Mouse (Mus musculus) heart, embryonic 14.5 days (tissue): ENCODE measurements around the gene Fgf8. TPM values are rescaled to one million over a fixed set of nuclear protein-coding genes. Genes with fewer than 3 reads are reported as not detected.

Experiments
- ATAC-seq: fragments of 200-750 bp; cut with Nextera tagmentation; 2 replicates; pipeline ENCODE4 v1.8.0; 2017; ENCODE audit warnings: low read depth, moderate TSS enrichment; ENCODE audit not compliant: insufficient number of reproducible peaks, insufficient read depth, low FRiP score
- H3K27ac ChIP-seq, 2 experiments: fragments of 200-500 bp in 1 of 2; fragments of 300-500 bp in 1 of 2; sonication (generic) in 1 of 2; replicated peaks in 1 of 2; 2 replicates each; pipeline ENCODE4 v1.5.1; 2012 to 2014; ENCODE audit warnings: low read depth in 2 of 2, low read length in 2 of 2, control low read depth in 1 of 2, mild to moderate bottlenecking in 1 of 2, mixed read lengths in 1 of 2; ENCODE audit not compliant: control insufficient read depth in 1 of 2, insufficient read depth in 1 of 2
- H3K27me3 ChIP-seq: fragments of 300-500 bp; sonication (generic); 2 replicates; pipeline ENCODE4 v1.6.1; 2014; ENCODE audit warnings: mild to moderate bottlenecking, low read length, control low read depth; ENCODE audit not compliant: control insufficient read depth, insufficient read depth
- H3K36me3 ChIP-seq: fragments of 300-500 bp; sonication (generic); 2 replicates; pipeline ENCODE4 v1.6.1; 2014; ENCODE audit warnings: mild to moderate bottlenecking, control low read depth, low read length, mixed read lengths; ENCODE audit not compliant: control insufficient read depth, insufficient read depth
- H3K4me1 ChIP-seq, 2 experiments: fragments of 200-500 bp in 1 of 2; fragments of 300-500 bp in 1 of 2; sonication (generic) in 1 of 2; 2 replicates each; pipeline ENCODE4 v1.6.1; 2012 to 2014; ENCODE audit warnings: low read length in 2 of 2, control low read depth in 1 of 2, mixed read lengths in 1 of 2; ENCODE audit not compliant: control insufficient read depth in 2 of 2, insufficient read depth in 2 of 2
- H3K4me2 ChIP-seq: fragments of 300-500 bp; sonication (generic); 2 replicates; pipeline ENCODE4 v1.6.1; 2014; ENCODE audit warnings: mild to moderate bottlenecking, low read length
- H3K4me3 ChIP-seq, 2 experiments: fragments of 200-500 bp in 1 of 2; fragments of 300-500 bp in 1 of 2; sonication (generic) in 1 of 2; 2 replicates each; pipeline ENCODE4 v1.5.1; 2012 to 2014; ENCODE audit warnings: low read length in 2 of 2, mild to moderate bottlenecking in 2 of 2, control low read depth in 1 of 2, low read depth in 1 of 2, moderate library complexity in 1 of 2; ENCODE audit not compliant: control insufficient read depth in 1 of 2, insufficient read depth in 1 of 2
- H3K9ac ChIP-seq: fragments of 300-500 bp; sonication (generic); 2 replicates; pipeline ENCODE4 v1.6.1; 2014; ENCODE audit warnings: mild to moderate bottlenecking, low read length
- H3K9me3 ChIP-seq: fragments of 300-500 bp; sonication (generic); 2 replicates; pipeline ENCODE4 v1.6.1; 2016; ENCODE audit warnings: low read length, control low read depth; ENCODE audit not compliant: control insufficient read depth
- WGBS: fragments of 180-500 bp; shearing (Covaris S2); extraction: QIAGEN DNeasy Blood & Tissue Kit; methylation state at CpG from one replicate; pipeline ENCODE4 v1.1.7; 2014; 5-methylcytosine and 5-hydroxymethylcytosine counted together
- polyA plus RNA-seq: library from polyadenylated mRNA; unstranded; fragments of >200 nt; fragmentation: Nextera tagmentation; extraction: Ambion mirVana; gene quantifications from 2 replicates; pipeline ENCODE4 v1.2.1, GENCODE M21; 2014

Fgf8 gene
- polyA plus RNA-seq = 0.46 TPM in 1 of 2 replicates, not detected in the other

DNA sequence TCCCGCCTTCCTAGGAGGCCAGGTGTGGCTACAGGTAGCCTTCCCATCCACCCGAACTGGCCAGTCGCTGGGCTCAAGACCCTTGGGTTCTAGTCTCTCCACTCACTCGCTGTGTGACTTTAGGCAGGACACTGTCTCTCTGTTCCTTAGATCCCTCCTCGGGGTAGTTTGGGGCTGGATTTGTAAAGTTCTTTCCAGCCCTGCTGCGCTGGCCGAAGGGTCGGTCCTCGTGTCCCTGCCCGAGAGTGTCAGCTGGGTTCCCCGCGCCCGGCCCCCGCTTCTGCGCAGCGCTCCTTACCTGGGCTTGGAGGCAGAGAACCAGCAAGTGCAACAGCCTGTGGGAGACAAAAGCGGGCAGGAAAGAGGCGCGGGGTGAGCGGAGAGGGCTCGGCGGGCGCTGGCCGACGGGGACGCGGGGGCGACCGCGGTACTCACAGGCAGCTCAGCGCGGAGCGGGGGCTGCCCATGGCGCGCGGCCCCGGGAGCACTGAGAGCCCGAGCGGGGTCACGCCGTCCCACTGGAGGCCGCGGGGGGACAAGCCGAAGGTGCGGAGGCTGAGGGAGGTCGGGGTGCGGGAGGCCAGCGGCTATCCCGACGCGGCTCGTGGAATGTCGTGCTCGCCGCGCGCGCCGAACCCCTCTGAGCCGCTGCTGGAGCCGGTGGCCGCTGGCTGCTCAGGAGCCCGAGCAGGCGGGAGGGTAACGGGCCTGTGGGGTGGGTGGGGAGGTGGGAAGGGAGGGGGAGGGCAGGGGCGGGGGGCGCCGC, at the start of gene Fgf8:
Gene Fgf8, minus strand, starts transcription at position 698 of the 766 bp plus-strand sequence.
- H3K36me3 ChIP-seq = no peaks in the 10 kb centered on the region
- no peaks in the 10 kb centered on the region for H3K9me3 ChIP-seq
- peak within 1 kb of the TSS; percentile 55; the same call in 1 of the 2 replicates for H3K9ac ChIP-seq
- no peak within 1 kb of the TSS for H3K27ac ChIP-seq
- no peak for ATAC-seq
- peak within 1 kb of the TSS; percentile 81 for H3K4me2 ChIP-seq
- peaks cover 80% of the 10 kb centered on the region for H3K27me3 ChIP-seq
- WGBS = 1% methylated on average over 41 of the region's 68 CpGs
- H3K4me1 ChIP-seq = peaks cover 21 to 26% of the 10 kb centered on the region in 2 experiments
- H3K4me3 ChIP-seq = peak within 1 kb of the TSS; percentile 43 to 46

DNA sequence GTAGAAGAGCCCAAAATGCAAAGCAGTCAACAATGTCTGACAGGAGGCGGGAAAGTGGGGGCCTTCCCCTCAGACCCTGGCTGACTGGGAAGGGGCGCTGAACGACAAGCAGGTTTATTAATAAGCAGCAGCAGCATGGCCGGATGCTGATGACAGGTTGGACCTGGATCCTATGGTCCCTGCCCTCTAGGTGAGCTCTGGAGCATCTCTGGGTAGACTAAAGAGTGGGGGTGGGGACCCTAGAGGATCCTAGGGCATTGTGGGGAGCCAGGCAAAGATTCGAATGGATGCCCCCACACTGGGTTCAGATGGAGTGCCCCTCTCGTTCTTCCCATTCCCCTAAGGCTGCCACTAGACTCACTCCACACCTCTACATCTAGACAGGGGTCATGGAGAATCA, 49.7 kb upstream of the Fgf8 start:
- 77% methylated on average over 6 of the region's 6 CpGs for WGBS
- Histone ChIP-seq H3K36me3 (no peaks in the 10 kb centered on the region), H3K9ac (no peak overlapping the region), H3K27ac (no peak overlapping the region), H3K4me3 (no peak overlapping the region), H3K4me2 (no peak overlapping the region), H3K9me3 (no peaks in the 10 kb centered on the region), H3K4me1 (peaks cover 0 to 2% of the 10 kb centered on the region in 2 experiments; a peak in 1 of 4 replicates), H3K27me3 (no peaks in the 10 kb centered on the region)
- no peak for ATAC-seq

DNA sequence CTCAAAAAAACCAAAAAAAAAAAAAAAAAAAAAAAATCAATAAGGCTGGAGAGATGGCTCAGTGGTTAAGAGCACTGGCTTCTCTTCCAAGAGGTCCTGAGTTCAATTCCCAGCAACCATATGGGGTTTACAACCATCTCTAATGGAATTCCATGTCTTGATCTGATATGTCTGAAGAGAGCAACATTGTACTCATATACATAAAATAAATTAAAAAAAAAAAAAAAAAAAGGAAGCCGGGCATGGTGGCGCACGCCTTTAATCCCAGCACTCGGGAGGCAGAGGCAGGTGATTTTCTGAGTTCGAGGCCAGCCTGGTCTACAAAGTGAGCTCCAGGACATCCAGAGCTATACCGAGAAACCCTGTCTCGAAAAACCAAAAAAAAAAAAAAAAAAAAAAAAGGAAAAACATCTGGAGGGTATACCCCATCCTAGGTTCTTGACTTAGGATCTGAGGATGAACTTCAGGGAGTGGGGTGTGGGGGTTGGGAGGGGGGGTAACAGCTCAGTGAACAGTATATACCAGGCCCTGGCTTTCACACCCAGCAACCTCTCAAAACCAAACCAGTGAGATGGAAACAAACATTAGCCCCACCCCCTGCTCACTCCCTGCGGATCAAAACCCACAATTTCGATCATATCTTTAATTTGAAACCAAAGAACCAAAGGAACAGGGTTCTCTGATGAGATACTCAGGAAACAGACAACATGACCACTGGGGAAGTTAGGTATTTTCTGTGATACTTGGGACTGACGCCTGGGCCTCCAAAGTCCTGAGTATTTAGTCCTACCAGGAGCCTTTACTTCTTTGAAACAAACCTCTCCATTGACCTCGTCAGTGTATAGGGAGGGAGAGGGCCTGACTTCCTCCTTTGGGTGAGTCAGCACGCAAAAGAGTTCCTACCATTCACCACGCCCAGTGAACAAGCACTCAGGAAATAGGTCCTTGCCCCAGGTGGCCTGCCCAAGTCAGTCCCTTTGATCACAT, 47.5 kb upstream of the Fgf8 start:
- Histone ChIP-seq H3K27me3 (no peaks in the 10 kb centered on the region), H3K9ac (no peak overlapping the region), H3K27ac (no peak overlapping the region), H3K4me2 (no peak overlapping the region), H3K9me3 (no peaks in the 10 kb centered on the region), H3K4me3 (no peak overlapping the region), H3K4me1 (peaks cover 0 to 2% of the 10 kb centered on the region in 2 experiments; a peak in 1 of 4 replicates), H3K36me3 (no peaks in the 10 kb centered on the region)
- WGBS = 78% methylated on average over 13 of the region's 13 CpGs
- no peak for ATAC-seq

DNA sequence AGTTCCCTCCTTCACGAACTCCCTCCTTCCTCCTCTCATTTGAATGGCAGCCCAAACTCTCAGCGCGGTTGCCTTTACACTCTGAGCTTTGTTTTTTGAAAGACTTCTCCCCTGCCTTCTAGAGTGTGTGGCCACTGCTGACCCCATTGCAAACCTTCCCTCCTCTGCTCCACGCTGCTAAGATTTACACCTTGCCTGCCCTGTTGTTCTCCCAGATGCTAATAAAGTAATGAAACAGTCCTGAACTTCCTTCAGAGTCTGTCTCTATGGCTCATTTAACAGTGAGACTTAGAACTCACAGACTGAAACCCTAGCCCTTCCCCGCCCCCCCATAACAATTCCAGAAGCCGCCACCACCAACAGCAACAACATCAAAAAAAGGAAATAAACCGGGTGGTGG, 46.6 kb upstream of the Fgf8 start:
- no peak overlapping the region for H3K9ac ChIP-seq
- no peak for ATAC-seq
- peaks cover 0 to 2% of the 10 kb centered on the region in 2 experiments; a peak in 1 of 4 replicates for H3K4me1 ChIP-seq
- no peaks in the 10 kb centered on the region for H3K9me3 ChIP-seq
- H3K27ac ChIP-seq = no peak overlapping the region
- no peaks in the 10 kb centered on the region for H3K36me3 ChIP-seq
- H3K27me3 ChIP-seq = no peaks in the 10 kb centered on the region
- H3K4me3 ChIP-seq = no peak overlapping the region
- H3K4me2 ChIP-seq = no peak overlapping the region
- WGBS = 80% methylated on average over 7 of the region's 7 CpGs

DNA sequence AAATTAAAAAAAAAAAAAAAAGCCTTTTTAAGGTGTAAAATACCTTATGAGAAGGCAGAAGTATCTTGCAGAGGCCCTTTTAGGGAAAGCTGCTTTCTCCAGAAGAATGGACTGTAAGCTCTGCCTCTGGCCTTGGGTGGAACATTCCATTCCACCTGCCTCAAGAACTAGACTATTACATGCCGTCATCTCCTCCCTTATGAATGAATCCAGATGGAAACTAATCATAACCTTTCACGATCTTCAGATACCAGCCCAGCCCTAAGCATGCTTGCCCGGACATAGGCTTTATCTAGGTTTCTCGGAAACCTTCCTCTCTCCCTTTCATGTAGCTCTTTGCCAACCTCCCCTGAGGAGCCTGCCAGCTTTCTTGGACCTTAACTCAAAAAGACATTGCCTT, 45.6 kb upstream of the Fgf8 start:
- H3K9me3 ChIP-seq = no peaks in the 10 kb centered on the region
- H3K4me3 ChIP-seq = no peak overlapping the region
- no peaks in the 10 kb centered on the region for H3K36me3 ChIP-seq
- H3K9ac ChIP-seq = no peak overlapping the region
- H3K27ac ChIP-seq = no peak overlapping the region
- no peak for ATAC-seq
- no peaks in the 10 kb centered on the region for H3K27me3 ChIP-seq
- H3K4me1 ChIP-seq = peaks cover 0 to 2% of the 10 kb centered on the region in 2 experiments; a peak in 1 of 4 replicates
- WGBS = 40% methylated on average over 4 of the region's 4 CpGs
- H3K4me2 ChIP-seq = no peak overlapping the region

DNA sequence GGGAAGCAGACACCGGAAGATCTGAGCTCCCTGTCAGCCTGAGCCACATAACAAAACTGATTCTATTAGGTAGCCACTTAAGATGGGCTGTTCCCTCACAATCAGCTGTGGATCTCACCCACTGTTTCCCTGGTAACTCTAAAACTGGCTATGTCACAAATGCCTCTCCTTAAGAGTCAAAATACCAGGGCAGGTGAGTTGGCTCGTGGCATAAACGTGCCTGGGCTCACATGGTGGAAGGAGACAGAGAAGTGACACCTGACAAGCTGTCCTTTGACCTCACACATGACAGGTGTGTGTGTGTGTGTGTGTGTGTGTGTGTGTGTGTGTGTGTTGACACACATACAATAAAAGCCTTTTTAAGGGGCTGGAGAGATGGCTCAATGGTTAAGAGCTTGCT, 44.7 kb upstream of the Fgf8 start:
- 69% methylated on average over 3 of the region's 3 CpGs for WGBS
- Histone ChIP-seq H3K27ac (no peak overlapping the region), H3K4me2 (no peak overlapping the region), H3K4me1 (no peaks in the 10 kb centered on the region; a peak in 1 of 4 replicates), H3K36me3 (no peaks in the 10 kb centered on the region), H3K9me3 (no peaks in the 10 kb centered on the region), H3K27me3 (no peaks in the 10 kb centered on the region), H3K4me3 (no peak overlapping the region), H3K9ac (no peak overlapping the region)
- ATAC-seq = no peak

DNA sequence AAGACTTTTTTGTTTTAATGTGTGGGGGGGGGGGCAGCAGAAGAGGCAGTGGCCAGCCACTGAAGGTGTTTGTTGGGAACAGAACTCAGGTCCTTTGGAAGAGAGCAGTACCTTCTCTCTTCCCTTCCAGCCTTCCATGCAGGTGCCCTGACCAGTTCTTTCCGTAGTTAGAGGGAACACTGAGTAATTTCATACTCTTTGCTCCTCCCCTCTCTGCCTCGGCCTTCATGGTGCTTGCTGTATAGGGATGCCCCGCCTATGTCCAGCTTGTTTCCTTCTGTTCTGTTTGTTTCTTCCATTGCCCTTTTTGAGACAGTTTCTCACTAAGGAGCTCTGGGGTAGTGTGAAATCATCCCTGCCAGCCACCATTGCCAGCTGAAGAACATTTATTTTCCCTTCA, 42.8 kb upstream of the Fgf8 start:
- Histone ChIP-seq H3K27ac (no peak overlapping the region), H3K9ac (no peak overlapping the region), H3K4me2 (no peak overlapping the region), H3K4me1 (peaks cover 3 to 17% of the 10 kb centered on the region in 2 experiments), H3K27me3 (no peaks in the 10 kb centered on the region), H3K36me3 (peaks cover 4% of the 10 kb centered on the region), H3K4me3 (no peak overlapping the region), H3K9me3 (no peaks in the 10 kb centered on the region)
- WGBS = 64% methylated on average over 3 of the region's 3 CpGs
- no peak for ATAC-seq
